Mouse (Mus musculus) left cerebral cortex, adult 8-10 months (tissue): Measurements from ENCODE around the gene Farsa. TPM values are rescaled to one million over a fixed set of nuclear protein-coding genes. Genes with fewer than 3 reads are reported as not detected.
A peak's percentile ranks its signal among the peaks of the same experiment; 100 is the strongest.

Source experiments
- DNase-seq, 2 experiments: peaks; one replicate each; pipeline ENCODE4 v3.0.0; 2022; ENCODE audit warnings: low spot score in 2 of 2
- microRNA-seq, 2 experiments: library from miRNA; unstranded; fragments of <30 nt; microRNA quantifications; one replicate each; pipeline ENCODE4 v1.2.0; 2022
- total RNA-seq, 4 experiments: library from RNA; stranded (reverse); gene quantifications; 2 replicates each; pipeline ENCODE4 v1.2.4; 2022

Farsa gene
- total RNA-seq, 4 experiments from 2014 or later: 39.6 to 48.5 (median 43.7) TPM

GRCm38 (mm10) chr8:84909949-84910348, 53.2 kb downstream of the Farsa start:
- no peak for DNase-seq

DNA sequence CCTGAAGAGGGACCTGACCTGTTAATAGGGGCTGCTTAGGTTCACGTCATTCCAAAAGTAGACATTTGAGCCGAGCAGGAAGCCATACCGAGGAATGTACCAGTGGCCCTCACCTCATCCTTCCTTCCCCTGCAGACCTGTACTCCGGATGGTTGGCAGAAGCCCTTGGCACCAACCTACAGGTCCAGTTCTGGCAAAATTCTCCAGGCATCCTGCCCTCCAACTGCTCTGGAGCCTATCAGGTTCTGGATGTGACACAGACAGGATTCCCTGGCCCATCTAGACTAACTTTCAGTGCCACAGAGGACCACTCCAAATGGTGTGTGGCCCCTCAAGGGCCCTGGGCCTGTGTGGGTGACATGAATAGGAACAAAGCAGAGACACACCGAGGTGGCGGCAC, 53.8 kb downstream of the Farsa start:
- DNase-seq: no peak

GRCm38 (mm10) chr8:84911854-84912253, 55.1 kb downstream of the Farsa start:
- DNase-seq: no peak

DNA sequence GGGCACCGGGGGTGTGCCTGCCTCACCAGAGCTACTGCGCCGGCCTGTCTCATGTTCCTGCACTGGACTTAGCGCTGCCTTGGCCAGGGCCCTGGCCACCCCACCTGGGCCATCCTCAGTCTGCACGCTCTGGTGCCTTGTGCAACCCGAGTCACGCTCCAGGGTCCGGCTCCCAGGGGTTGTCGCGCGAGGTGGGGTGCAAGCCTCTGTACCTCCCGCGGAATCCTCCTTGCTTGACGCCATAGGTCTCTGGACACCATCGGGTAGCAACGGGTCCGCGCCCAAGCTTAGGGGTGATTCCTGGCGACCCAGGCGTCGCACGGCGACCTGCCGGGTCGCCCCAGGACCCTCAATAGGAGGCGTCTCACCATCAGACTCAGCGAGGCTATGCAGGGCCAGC, 55.6 kb downstream of the Farsa start:
- DNase-seq: no peak

DNA sequence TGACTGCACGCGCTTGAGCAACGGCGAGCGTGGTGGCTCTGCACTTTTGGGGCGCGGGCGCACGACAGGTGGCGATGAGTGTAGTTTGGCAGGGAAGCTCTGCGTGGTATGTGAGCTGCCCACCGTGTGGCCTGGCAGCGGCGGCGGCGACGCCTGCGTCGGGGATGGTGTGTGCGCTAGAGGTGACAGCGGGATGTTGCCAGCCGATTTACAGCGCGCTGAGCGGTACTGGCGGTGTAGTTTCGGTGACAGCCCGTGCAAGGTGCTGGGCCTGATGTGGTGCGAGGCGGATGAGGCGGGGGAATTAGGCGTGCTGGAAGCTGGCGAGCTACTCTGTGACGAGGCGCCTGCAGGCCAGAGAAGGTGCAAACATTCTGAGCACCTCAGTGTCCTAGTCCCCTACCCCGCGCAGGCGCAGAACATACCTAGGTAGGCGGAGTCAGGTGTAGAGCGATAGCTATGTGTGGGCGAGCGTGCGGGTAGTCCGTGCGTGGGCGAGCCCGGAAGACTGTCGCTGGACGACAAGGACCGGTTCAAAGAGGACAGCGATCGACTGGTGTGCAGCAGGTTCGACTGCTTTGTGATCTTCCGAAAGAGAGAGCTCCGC, 56.2 kb downstream of the Farsa start:
- DNase-seq: peak in 1 of 2 experiments; percentile 73

DNA sequence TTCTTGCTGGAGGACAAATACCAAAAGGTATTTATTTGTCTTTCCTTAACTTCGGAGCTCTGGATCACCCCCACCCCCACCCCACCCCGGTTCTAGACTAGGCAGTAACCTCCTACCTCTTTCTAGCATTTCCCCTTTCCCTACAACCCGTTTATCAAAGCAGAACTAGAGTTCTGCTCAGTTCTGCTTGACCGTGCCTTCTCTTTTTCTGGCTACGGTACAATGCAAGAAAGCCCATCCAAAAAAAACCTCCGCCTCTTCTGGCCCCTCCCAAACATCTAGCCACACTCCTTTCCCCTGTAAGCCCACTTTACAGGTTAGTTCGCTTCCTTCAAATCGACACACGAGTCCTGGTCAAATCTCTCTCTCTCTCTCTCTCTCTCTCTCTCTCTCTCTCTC, 56.7 kb downstream of the Farsa start:
- no peak for DNase-seq

DNA sequence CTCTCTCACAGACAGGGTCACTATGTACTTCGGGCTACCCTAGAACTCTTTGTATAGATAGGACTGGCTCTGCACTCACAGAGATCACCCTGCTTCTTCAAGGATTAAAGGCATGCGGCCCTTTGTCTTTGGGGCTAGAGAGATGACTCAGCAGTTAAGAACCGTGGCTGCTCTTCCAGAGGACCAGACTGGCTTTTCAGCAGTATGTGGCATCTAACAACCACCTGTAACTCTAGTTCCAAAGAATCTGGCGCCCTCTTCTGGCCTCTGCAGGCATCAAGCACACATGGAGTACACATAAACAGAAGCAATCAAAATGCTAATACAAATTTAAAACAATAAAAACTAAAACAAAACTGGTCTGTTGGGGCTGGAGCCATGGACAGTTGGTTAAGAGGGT, 57.2 kb downstream of the Farsa start:
- DNase-seq: no peak

GRCm38 (mm10) chr8:84915269-84915668, 58.5 kb downstream of the Farsa start:
- DNase-seq: no peak

GRCm38 (mm10) chr8:84917781-84918180, 61.0 kb downstream of the Farsa start:
- DNase-seq: no peak

DNA sequence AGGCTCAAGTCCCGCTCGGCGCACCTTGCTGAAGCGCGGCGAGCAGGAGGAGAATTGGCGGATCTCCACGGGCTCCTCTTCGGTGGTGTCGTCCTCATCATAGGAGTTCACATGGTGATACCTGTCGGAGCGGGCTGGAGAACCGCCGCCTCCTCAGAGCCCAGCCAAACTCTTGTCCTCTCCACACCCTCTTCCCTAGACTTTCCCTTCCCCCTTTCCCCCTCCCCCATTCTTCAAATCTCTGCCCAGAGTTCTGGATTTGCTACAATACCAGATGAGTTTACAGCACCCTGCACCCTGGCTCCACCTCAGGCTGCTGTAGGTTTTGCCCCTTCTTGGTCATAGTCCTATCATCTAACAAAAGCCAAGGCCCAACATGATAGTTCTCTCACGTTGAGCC, 61.9 kb downstream of the Farsa start:
- DNase-seq: no peak

Small RNA genes within 50 kb of the gene (microRNA-seq; reads per million reads assigned to microRNA genes)
- gene Mir7069: 7.9 to 17.7 reads per million in 2 experiments

Other genes with a start within 250 kb of the Farsa start
- gene Ier2, start 194.1 kb upstream of the Farsa start, total RNA-seq: 10 to 100 TPM in 2 of 4 experiments, 1 to 10 TPM in 2; 5.9 to 15.8 (median 8.9) TPM
- 100 to 1,000 TPM; 101 to 105 (median 103) TPM for gene Trmt1, start 170.7 kb upstream of the Farsa start, total RNA-seq
- gene Nacc1, start 169.1 kb upstream of the Farsa start, total RNA-seq: 10 to 100 TPM; 88.5 to 97.6 (median 93.9) TPM
- gene Lyl1, start 155.5 kb upstream of the Farsa start, total RNA-seq: 1 to 10 TPM; 2.2 to 4.5 (median 3.4) TPM
- under 1 TPM in 1 of 4 experiments, not detected in 3; 0.55 TPM for gene G430095P16Rik, start 134.0 kb upstream of the Farsa start, total RNA-seq
- 100 to 1,000 TPM; 352 to 438 (median 370) TPM for gene Nfix, start 56.6 kb upstream of the Farsa start, total RNA-seq
- gene Dand5, start 34.2 kb upstream of the Farsa start, total RNA-seq: 1 to 10 TPM; 8.4 to 9.7 (median 8.9) TPM
- gene Gadd45gip1, start 25.5 kb upstream of the Farsa start, total RNA-seq: 10 to 100 TPM; 23.3 to 28.4 (median 24.7) TPM
- gene Rad23a, start 16.3 kb upstream of the Farsa start, total RNA-seq: 10 to 100 TPM; 72.4 to 90.1 (median 79.4) TPM
- gene Calr, start 10.1 kb upstream of the Farsa start, total RNA-seq: 100 to 1,000 TPM; 333 to 426 (median 383) TPM
- gene Syce2, start 15.1 kb downstream of the Farsa start, total RNA-seq: 1 to 10 TPM; 6.3 to 8.0 (median 6.8) TPM
- 10 to 100 TPM; 29.8 to 43.0 (median 36.5) TPM for gene Gcdh, start 36.9 kb downstream of the Farsa start, total RNA-seq
- not detected for gene Klf1, start 44.9 kb downstream of the Farsa start, total RNA-seq
- 10 to 100 TPM in 1 of 4 experiments, 1 to 10 TPM in 3; 5.0 to 12.2 (median 7.1) TPM for gene Dnase2a, start 51.6 kb downstream of the Farsa start, total RNA-seq
- gene Mast1, start 80.4 kb downstream of the Farsa start, total RNA-seq: 10 to 100 TPM; 69.1 to 76.7 (median 74.1) TPM
- 1 to 10 TPM; 1.2 to 1.5 (median 1.3) TPM for gene Rtbdn, start 90.0 kb downstream of the Farsa start, total RNA-seq
- 1 to 10 TPM in 1 of 4 experiments, not detected in 3; 1.8 TPM for gene Gm49661, start 112.4 kb downstream of the Farsa start, total RNA-seq
- gene Prdx2, start 112.6 kb downstream of the Farsa start, total RNA-seq: 100 to 1,000 TPM; 328 to 384 (median 347) TPM
- gene Rnaseh2a, start 112.8 kb downstream of the Farsa start, total RNA-seq: 10 to 100 TPM; 45.9 to 60.0 (median 49.6) TPM
- 10 to 100 TPM; 39.3 to 88.9 (median 65.7) TPM for gene Junb, start 121.7 kb downstream of the Farsa start, total RNA-seq
- gene Hook2, start 133.6 kb downstream of the Farsa start, total RNA-seq: 10 to 100 TPM in 2 of 4 experiments, 1 to 10 TPM in 2; 9.0 to 13.0 (median 10.3) TPM
- not detected for gene Best2, start 157.5 kb downstream of the Farsa start, total RNA-seq
- gene Asna1, start 168.3 kb downstream of the Farsa start, total RNA-seq: 100 to 1,000 TPM; 126 to 130 (median 127) TPM
- gene Trir, start 169.8 kb downstream of the Farsa start, total RNA-seq: 100 to 1,000 TPM; 100 to 127 (median 115) TPM
- 100 to 1,000 TPM; 134 to 186 (median 156) TPM for gene Tnpo2, start 179.9 kb downstream of the Farsa start, total RNA-seq
- gene Fbxw9, start 203.1 kb downstream of the Farsa start, total RNA-seq: 10 to 100 TPM; 20.1 to 22.0 (median 21.1) TPM
- not detected for gene Gm5741, start 211.0 kb downstream of the Farsa start, total RNA-seq
- gene Dhps, start 214.8 kb downstream of the Farsa start, total RNA-seq: 10 to 100 TPM; 63.5 to 75.3 (median 64.9) TPM
- 10 to 100 TPM; 51.1 to 64.5 (median 59.6) TPM for gene Wdr83os, start 223.8 kb downstream of the Farsa start, total RNA-seq
- gene Wdr83, start 224.3 kb downstream of the Farsa start, total RNA-seq: 10 to 100 TPM; 20.0 to 35.2 (median 26.5) TPM
- 10 to 100 TPM; 33.3 to 74.2 (median 49.2) TPM for gene Man2b1, start 226.3 kb downstream of the Farsa start, total RNA-seq